Mouse (Mus musculus) CH12.LX (cell line): ENCODE measurements at regions not wholly inside any gene's neighbourhood (a gene's known extent, or its start where the extent isn't known, plus 50 kb on each side); places are given as distances from the start of the nearest gene placed in this dataset.

Experiments used
- BHLHE40 ChIP-seq: IDR thresholded peaks from 2 replicates; pipeline ENCODE4 v1.6.1; 2011; ENCODE audit warnings: mild to moderate bottlenecking, low read depth, low read length, improper control_type of control experiment
- CTCF ChIP-seq, 2 experiments: IDR thresholded peaks in 1 of 2; conservative IDR thresholded peaks in 1 of 2; 2 replicates each; pipeline ENCODE4 v1.5.1; 2011 to 2012; ENCODE audit warnings: low read depth in 2 of 2, low read length in 2 of 2, improper control_type of control experiment in 1 of 2, inconsistent platforms in 1 of 2, mild to moderate bottlenecking in 1 of 2, moderate library complexity in 1 of 2
- POLR2A ChIP-seq: IDR thresholded peaks from 2 replicates; pipeline ENCODE4 v1.6.1; 2011; ENCODE audit warnings: low read depth, mild to moderate bottlenecking, improper control_type of control experiment, low read length
- POLR2AphosphoS2 ChIP-seq: IDR thresholded peaks from 2 replicates; pipeline ENCODE4 v1.6.1; 2011; ENCODE audit warnings: low read depth, low read length, improper control_type of control experiment
- RCOR1 ChIP-seq: conservative IDR thresholded peaks from 2 replicates; pipeline ENCODE4 v1.6.1; 2012; ENCODE audit warnings: low read depth, mild to moderate bottlenecking, inconsistent platforms, low read length, improper control_type of control experiment
- SIN3A ChIP-seq: IDR thresholded peaks from 2 replicates; pipeline ENCODE4 v1.6.1; 2012; ENCODE audit warnings: low read length, improper control_type of control experiment, inconsistent platforms
- TCF12 ChIP-seq: IDR thresholded peaks from 2 replicates; pipeline ENCODE4 v1.6.1; 2014; ENCODE audit warnings: low read depth, mild to moderate bottlenecking, inconsistent platforms, low read length, improper control_type of control experiment
- USF1 ChIP-seq: IDR thresholded peaks from 2 replicates; pipeline ENCODE4 v1.6.1; 2014; ENCODE audit warnings: low read depth, mild to moderate bottlenecking, inconsistent platforms, low read length, improper control_type of control experiment

DNA sequence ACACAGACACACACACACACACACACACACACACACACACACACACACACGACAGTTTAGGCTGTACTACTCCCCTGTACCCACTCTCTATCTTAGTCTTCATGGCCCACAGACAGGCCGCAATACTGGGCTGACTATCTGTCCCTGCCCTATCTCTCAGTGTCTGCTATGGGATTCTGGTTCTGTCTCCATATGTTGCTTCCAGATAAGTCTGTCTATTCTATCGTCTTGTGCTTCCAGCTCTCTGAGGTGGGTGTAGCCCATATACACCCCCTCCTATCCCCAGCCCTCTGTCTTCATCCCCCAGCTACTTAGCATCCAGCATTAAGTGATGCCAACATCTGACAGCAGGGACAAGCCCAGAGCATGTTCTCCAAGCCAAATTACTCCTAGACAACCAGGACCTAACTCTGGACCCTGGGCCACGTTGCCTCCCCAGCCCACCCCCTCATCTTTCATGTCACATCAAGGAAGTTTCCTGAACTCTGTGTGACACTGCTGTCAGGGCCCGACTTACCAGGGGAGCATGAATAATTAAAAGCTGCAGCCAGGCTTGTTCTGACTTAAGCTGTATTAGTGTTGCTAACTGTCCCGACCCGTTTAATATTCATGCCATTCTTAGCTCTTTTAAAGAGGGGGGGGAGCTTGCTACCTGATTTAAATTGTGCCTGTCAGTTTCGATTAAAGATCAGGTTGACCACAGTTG is 79.6 kb upstream of the Grik3 start:
- TF ChIP-seq CTCF (conservative IDR thresholded peaks at IDR 0.05 in 1 of 2, IDR thresholded peaks at IDR 0.05 in 1 of 2; ENCODE audit: low read depth in 2 of 2, low read length in 2 of 2) (no peak), SIN3A (no peak), TCF12 (no peak), USF1 (no peak), POLR2AphosphoS2 (no peak), RCOR1 (no peak), BHLHE40 (no peak), POLR2A (no peak)
